Mouse (Mus musculus) adrenal gland, adult 2 months (tissue): ENCODE data around the gene D430042O09Rik. TPM values are rescaled to one million over a fixed set of nuclear protein-coding genes. Genes with fewer than 3 reads are reported as not detected.
A peak's percentile ranks its signal among the peaks of the same experiment; 100 is the strongest.

ENCODE experiments used
- DNase-seq: peaks from one replicate; pipeline ENCODE4 v3.0.0; 2021
- polyA plus RNA-seq: library from polyadenylated mRNA; depleted of rRNA; stranded (reverse); fragments of >200 nt; gene quantifications from 2 replicates; pipeline ENCODE4 v1.2.3, GENCODE M21; 2012
- total RNA-seq, 2 experiments: library from RNA; stranded (reverse); gene quantifications; 2 replicates each; pipeline ENCODE4 v1.2.3; 2021

D430042O09Rik gene
- total and polyA plus RNA-seq, 3 experiments: 14.6 to 28.9 (median 26.7) TPM

- no peak for DNase-seq
Measured at GRCm38 (mm10) chr7:125740521-125740920, 32.8 kb downstream of the D430042O09Rik start.

DNA sequence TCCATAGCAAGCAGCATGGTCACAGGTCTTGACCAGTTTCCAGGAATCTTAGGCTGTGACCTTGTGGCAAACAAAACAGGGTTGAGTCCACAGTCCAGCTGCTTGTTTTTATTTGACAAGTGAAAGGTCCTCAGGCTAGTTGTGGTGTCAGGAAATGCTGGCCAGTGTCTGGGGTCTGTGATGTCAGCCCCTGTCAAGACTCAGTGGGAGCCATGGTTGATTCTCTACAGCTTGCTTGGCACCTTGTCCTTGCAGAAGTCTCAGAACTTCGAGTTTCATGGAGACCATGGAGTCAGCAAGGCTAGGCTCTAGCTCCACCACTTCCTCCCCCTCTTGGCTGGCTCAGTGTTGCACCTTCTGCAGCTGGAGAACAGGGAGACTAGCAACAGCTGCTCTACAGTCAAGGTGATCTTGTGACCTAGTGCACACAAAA is 33.6 kb downstream of the D430042O09Rik start:
- peak; percentile 73 for DNase-seq

GRCm38 (mm10) chr7:125744774-125745173 is 37.1 kb downstream of the D430042O09Rik start:
- no peak for DNase-seq

GRCm38 (mm10) chr7:125746621-125747315 is 39.1 kb downstream of the D430042O09Rik start:
- no peak for DNase-seq

- peak; percentile 33 for DNase-seq
Measured at GRCm38 (mm10) chr7:125747316-125747690, 39.6 kb downstream of the D430042O09Rik start.

DNA sequence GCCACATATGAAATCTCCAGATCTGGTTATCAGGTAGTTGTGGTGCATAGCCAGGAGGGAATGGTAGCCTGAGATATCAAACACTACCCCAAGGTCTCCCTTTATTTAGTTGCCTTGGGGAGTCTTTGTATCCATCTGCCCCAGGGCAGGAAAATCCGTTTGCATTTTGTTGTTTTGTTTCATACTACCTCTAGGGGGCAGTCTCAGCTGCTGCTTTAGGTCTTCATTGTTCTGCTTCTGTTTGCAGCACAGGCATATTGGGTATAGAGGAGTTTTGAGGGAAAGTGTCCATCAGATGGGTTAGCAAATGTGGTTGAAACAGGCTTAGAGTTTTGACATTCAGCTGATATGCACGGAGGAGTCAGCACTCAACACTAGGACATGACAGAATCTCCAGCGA is 40.5 kb downstream of the D430042O09Rik start:
- DNase-seq: no peak

DNA sequence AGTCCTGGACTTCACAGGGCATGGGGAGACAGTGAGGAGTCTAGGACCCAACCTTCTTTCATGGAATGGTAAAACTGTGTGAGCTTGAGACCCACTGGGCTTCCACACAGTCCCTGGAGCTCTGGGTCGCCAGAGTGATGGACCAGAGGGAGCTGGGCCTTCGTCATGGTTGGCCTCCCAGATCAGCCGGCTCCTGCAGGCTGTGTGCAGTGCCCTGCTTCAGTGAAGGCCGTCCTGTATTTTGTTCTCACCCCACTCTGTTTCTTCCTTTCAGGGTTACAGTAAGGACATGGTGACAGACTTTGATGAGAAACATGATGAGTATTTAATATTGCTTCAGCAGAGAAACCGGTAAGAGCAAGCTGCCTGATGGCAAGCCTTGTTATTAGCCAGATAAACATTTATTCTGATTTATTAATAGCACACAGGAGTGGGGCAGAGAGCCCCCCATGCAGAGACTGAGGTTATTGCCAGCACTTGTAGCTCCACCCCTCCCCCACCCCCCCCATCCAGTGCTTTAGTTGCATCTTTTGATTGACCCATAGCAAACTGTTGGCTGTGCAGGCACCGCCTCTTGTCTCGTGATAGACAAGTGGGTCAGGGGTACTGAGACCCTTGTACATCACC is 45.1 kb downstream of the D430042O09Rik start:
- DNase-seq: peak; percentile 64

DNA sequence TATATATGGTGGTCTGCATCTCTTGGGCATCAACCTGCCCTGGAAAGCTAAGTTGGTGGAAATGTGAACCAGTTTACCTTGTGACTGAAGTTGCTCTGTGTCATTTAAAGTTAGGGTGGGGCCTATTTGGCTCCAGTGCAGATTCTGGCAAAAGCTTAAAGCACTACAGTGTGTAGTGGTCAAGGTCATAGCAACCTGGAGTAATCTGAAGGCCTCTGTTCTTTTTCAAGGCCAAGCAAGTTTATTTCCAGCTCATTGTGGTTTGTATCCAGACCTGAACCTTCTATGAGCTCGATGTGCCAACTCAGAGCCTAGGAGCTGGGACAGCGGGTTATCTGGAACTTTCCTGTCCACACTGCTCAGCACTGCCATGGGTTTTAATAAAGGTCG is 45.6 kb downstream of the D430042O09Rik start:
- peak; percentile 57 for DNase-seq

GRCm38 (mm10) chr7:125756806-125757205 is 49.1 kb downstream of the D430042O09Rik start:
- DNase-seq: peak; percentile 38

- DNase-seq: no peak
Measured at GRCm38 (mm10) chr7:125757896-125758623, 50.4 kb downstream of the D430042O09Rik start.

DNA sequence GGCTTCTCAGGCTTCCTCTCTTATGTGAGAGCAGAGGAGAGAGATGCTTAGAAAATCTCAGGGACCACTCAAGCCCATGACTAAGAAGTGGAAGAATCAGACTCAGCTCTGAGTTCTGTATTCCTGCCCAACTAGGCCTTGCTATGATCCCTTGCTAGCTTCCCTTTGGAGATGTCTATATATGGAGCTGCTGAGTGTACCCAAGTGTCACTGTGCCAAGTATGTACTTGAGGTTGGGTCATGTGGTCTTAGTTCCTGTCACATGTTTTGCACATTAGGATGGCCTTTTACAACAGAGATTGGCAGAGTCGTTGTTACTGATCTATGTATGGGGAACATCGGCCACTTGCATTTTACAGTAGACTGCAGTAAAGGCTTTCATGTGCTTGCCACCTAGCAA is 54.6 kb downstream of the D430042O09Rik start:
- no peak for DNase-seq

- DNase-seq: no peak
Measured at GRCm38 (mm10) chr7:125762883-125763830, 55.5 kb downstream of the D430042O09Rik start.

DNA sequence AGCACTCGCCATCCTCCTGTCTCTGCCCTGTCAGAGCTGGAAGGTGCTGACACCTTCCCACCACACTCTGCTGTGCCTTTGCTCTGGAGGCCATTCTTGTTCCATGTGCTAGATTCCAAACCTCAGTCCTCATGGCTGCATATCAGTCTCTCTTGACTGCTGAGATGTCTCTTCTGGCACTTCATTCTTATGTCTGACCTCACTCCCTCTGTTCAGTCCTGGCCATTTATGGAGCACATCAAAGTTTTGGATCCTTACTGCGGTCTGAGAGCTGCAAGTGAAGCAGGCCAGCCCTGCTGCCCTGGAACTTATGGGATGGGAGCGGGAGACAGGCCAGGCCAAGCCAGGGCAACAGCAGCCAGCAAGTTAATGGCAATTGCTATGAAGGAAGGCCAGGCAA is 56.7 kb downstream of the D430042O09Rik start:
- DNase-seq: no peak

- DNase-seq: peak; percentile 67
Measured at GRCm38 (mm10) chr7:125766976-125767831, 59.5 kb downstream of the D430042O09Rik start.

- no peak for DNase-seq
Measured at GRCm38 (mm10) chr7:125772961-125773571, 65.4 kb downstream of the D430042O09Rik start.

- no peak for DNase-seq
Measured at GRCm38 (mm10) chr7:125783206-125783605, 75.5 kb downstream of the D430042O09Rik start.

GRCm38 (mm10) chr7:125786105-125786504 is 78.4 kb downstream of the D430042O09Rik start:
- no peak for DNase-seq

GRCm38 (mm10) chr7:125787046-125787445 is 79.4 kb downstream of the D430042O09Rik start:
- DNase-seq: peak; percentile 72

GRCm38 (mm10) chr7:125790039-125790438 is 82.4 kb downstream of the D430042O09Rik start:
- DNase-seq: no peak

GRCm38 (mm10) chr7:125806571-125806970 is 98.9 kb downstream of the D430042O09Rik start:
- DNase-seq: no peak
